Mouse (Mus musculus) hindbrain, embryonic 16.5 days (tissue): ENCODE results near the gene Esyt1. TPM values are rescaled to one million over a fixed set of nuclear protein-coding genes. Genes with fewer than 3 reads are reported as not detected.
"Not testable (repeated sequence)": the region's sequence is repeated elsewhere in the genome, so short reads cannot be mapped to it uniquely, and the experiment has no call there.

ENCODE experiments used
- ATAC-seq: fragments of 200-750 bp; cut with Nextera tagmentation; 2 replicates; pipeline ENCODE4 v1.8.0; 2017; ENCODE audit warnings: moderate TSS enrichment, moderate library complexity
- H3K27ac ChIP-seq: fragments of 300-500 bp; sonication (generic); 2 replicates; pipeline ENCODE4 v1.5.1; 2014; ENCODE audit warnings: low read depth, mild to moderate bottlenecking, control low read depth, low read length, moderate library complexity
- H3K27me3 ChIP-seq: fragments of 300-500 bp; sonication (generic); replicated peaks from 2 replicates; pipeline ENCODE4 v1.6.1; 2014; ENCODE audit warnings: low read length; ENCODE audit not compliant: control insufficient read depth, insufficient read depth
- H3K36me3 ChIP-seq: fragments of 300-500 bp; sonication (generic); 2 replicates; pipeline ENCODE4 v1.6.1; 2014; ENCODE audit warnings: mild to moderate bottlenecking, low read length, moderate library complexity, mixed read lengths; ENCODE audit not compliant: control insufficient read depth, insufficient read depth
- H3K4me1 ChIP-seq: fragments of 300-500 bp; sonication (generic); 2 replicates; pipeline ENCODE4 v1.6.1; 2014; ENCODE audit warnings: low read depth, low read length; ENCODE audit not compliant: control insufficient read depth, insufficient read depth
- H3K4me2 ChIP-seq: fragments of 300-500 bp; sonication (generic); 2 replicates; pipeline ENCODE4 v1.6.1; 2014; ENCODE audit warnings: mild to moderate bottlenecking, low read length, control low read depth, moderate library complexity
- H3K4me3 ChIP-seq: fragments of 300-500 bp; sonication (generic); 2 replicates; pipeline ENCODE4 v1.5.1; 2014; ENCODE audit warnings: mild to moderate bottlenecking, low read length, control low read depth, moderate library complexity
- H3K9ac ChIP-seq: fragments of 300-500 bp; sonication (generic); 2 replicates; pipeline ENCODE4 v1.6.1; 2014; ENCODE audit warnings: low read depth, mild to moderate bottlenecking, control low read depth, low read length, moderate library complexity
- H3K9me3 ChIP-seq: fragments of 300-500 bp; sonication (generic); 2 replicates; pipeline ENCODE4 v1.6.1; 2014; ENCODE audit warnings: mild to moderate bottlenecking, low read length, moderate library complexity; ENCODE audit not compliant: control insufficient read depth
- WGBS: fragments of 180-500 bp; shearing (Covaris S2); extraction: QIAGEN DNeasy Blood & Tissue Kit; methylation state at CpG from one replicate; pipeline ENCODE4 v1.1.7; 2014; 5-methylcytosine and 5-hydroxymethylcytosine counted together
- polyA plus RNA-seq: library from polyadenylated mRNA; unstranded; fragments of >200 nt; fragmentation: Nextera tagmentation; extraction: Ambion mirVana; gene quantifications from 2 replicates; pipeline ENCODE4 v1.2.1, GENCODE M21; 2015

Esyt1 gene
- polyA plus RNA-seq, 1 experiment from 2014 or later: 13.5 TPM

DNA sequence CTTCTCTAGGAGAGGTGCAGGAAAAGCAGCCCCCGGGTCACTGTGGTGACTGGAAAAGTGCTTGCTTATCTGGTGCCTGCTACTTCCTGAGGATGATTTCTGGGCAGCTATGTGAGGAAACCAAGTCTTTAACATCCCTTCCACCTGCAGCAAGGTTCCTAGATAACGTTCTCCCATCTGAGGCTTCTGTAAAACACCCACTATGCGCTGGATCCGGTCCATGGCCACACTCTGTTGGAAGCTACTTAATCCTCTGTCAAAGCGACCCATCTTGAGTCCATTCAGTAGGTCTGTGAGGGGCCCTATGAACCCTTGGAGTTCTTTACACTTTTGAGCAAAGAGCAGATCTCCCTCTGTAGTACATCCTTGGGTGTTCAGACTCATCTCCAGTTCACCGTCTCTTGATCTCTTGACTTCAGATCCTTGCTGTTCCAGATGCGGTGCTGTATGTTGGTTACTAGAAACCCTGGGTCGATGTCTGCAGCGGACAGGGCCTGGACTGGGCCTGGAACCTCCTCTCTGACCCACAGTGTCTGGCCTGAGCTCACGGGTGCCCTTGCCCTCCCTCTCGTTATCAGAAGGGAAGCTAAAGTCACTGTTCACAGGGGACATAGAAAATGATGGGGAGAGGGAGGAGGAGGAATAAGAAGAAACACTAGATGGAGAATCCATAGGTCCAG lies 24.6 kb upstream of the Esyt1 start:
- not testable (repeated sequence) for H3K4me2 ChIP-seq, H3K9me3 ChIP-seq, H3K36me3 ChIP-seq, H3K27me3 ChIP-seq, H3K9ac ChIP-seq, H3K27ac ChIP-seq, ATAC-seq, H3K4me3 ChIP-seq, H3K4me1 ChIP-seq
- WGBS: 92% methylated on average over 11 of the region's 11 CpGs

DNA sequence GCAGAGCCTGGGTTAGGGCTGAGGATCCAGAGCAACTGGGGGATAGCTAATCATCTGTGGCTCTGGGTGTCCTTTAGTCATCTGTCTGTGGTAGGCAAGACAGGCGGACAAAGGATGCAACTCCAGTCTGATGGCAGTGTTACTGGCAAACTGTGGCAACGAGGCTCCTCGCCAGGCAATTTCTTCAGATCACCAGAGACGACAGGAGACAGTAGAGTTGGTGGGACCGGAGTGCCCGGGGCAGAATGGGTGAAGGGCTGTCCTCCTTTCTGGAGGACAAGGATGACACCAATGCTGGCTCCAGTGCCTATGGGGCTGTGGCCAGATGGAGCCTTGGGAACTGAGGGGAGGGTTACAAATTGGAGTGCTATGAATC lies 24.0 kb upstream of the Esyt1 start:
- H3K4me2 ChIP-seq, H3K9me3 ChIP-seq, H3K27me3 ChIP-seq, ATAC-seq, H3K4me3 ChIP-seq, H3K4me1 ChIP-seq, H3K9ac ChIP-seq, H3K36me3 ChIP-seq: not testable (repeated sequence)
- H3K27ac ChIP-seq: 0 out of 2 replicates have a peak overlapping the region, but pooled peaks have one; percentile 18
- WGBS: 65% methylated on average over 6 of the region's 6 CpGs

GRCm38 (mm10) chr10:128548947-128549681 lies 23.4 kb upstream of the Esyt1 start, which contains the start of gene Rpl41:
Gene Rpl41, minus strand, starts transcription at chr10:128549305.
- H3K4me3 ChIP-seq: peak within 1 kb of the TSS; percentile 49
- peak within 1 kb of the TSS; percentile 77 for H3K27ac ChIP-seq
- peak; percentile 91 for ATAC-seq
- peak within 1 kb of the TSS; percentile 64 for H3K4me2 ChIP-seq
- H3K4me1 ChIP-seq: peaks cover 7% of the 10 kb centered on the region
- under 1% methylated on average over 31 of the region's 31 CpGs for WGBS
- H3K9me3 ChIP-seq: no peaks in the 10 kb centered on the region
- H3K9ac ChIP-seq: peak within 1 kb of the TSS; percentile 83
- peaks cover 13% of the 10 kb centered on the region for H3K36me3 ChIP-seq
- no peaks in the 10 kb centered on the region for H3K27me3 ChIP-seq

GRCm38 (mm10) chr10:128548051-128548791 lies 22.6 kb upstream of the Esyt1 start:
- Histone ChIP-seq H3K36me3 (peaks cover 19% of the 10 kb centered on the region), H3K4me3 (peak overlapping the region; percentile 49), H3K4me2 (peak overlapping the region; percentile 64), H3K27ac (peak overlapping the region; percentile 92), H3K9ac (peak overlapping the region; percentile 83)
- under 1% methylated on average over 21 of the region's 30 CpGs for WGBS
- H3K4me1 ChIP-seq, ATAC-seq, H3K27me3 ChIP-seq, H3K9me3 ChIP-seq: not testable (repeated sequence)

DNA sequence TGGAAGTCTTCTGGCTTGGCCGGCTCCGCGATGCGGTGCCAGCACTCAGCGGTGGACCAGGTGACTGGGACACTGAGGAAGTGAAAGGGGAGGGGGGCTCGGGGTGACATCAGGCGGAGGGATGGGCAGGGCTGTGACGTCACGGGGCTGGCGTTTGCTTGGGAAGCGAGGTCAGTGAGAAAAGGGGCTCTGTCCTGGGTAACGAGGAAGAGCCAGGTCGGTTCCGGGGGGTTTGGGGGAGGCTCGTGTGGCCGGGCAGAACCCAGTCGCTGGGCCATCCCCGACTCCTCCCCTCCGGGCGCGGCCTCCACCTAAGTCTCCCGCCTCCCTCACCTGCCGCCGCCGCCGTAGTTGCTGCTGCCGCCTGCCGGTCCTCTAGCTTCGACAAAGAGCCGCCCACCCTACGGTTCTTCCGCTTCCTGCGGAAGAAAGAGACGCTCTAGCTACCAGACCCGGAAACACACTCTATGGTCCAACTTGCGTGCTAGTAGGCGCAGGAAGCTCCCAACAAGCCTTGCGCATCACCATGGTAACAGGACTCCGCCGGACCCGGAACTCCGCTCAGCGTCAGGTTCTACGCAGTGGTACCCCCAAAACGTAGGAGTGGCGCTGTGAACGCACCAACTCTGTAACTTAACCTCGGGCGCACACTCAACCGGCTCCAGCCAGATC lies 21.8 kb upstream of the Esyt1 start, which contains the start of gene Zc3h10:
TSS of gene Zc3h10 (minus strand) at position 414 of the 672 bp plus-strand sequence.
- peak within 1 kb of the TSS; percentile 83 for H3K9ac ChIP-seq
- under 1% methylated on average over 39 of the region's 50 CpGs for WGBS
- H3K27ac ChIP-seq: peak within 1 kb of the TSS; percentile 92
- H3K4me3 ChIP-seq: peak within 1 kb of the TSS; percentile 49
- no peaks in the 10 kb centered on the region for H3K9me3 ChIP-seq
- H3K4me2 ChIP-seq: peak within 1 kb of the TSS; percentile 64
- peaks cover 24% of the 10 kb centered on the region for H3K36me3 ChIP-seq
- H3K27me3 ChIP-seq: no peaks in the 10 kb centered on the region
- peak; percentile 89 for ATAC-seq
- H3K4me1 ChIP-seq: peaks cover 7% of the 10 kb centered on the region

GRCm38 (mm10) chr10:128546787-128547186 lies 21.1 kb upstream of the Esyt1 start:
- Histone ChIP-seq H3K36me3 (peaks cover 28% of the 10 kb centered on the region), H3K9me3 (no peaks in the 10 kb centered on the region), H3K4me1 (peaks cover 7% of the 10 kb centered on the region), H3K9ac (peak overlapping the region; percentile 74), H3K27ac (peak overlapping the region; percentile 92), H3K4me2 (peak overlapping the region; percentile 64), H3K4me3 (peak overlapping the region; percentile 49), H3K27me3 (no peaks in the 10 kb centered on the region)
- 27% methylated on average over 7 of the region's 7 CpGs for WGBS
- no peak for ATAC-seq

GRCm38 (mm10) chr10:128546361-128546760 lies 20.7 kb upstream of the Esyt1 start:
- H3K36me3 ChIP-seq: peaks cover 28% of the 10 kb centered on the region
- peak overlapping the region; percentile 74; the same call in 1 of the 2 replicates for H3K9ac ChIP-seq
- peaks cover 7% of the 10 kb centered on the region for H3K4me1 ChIP-seq
- peak overlapping the region; percentile 49 for H3K4me3 ChIP-seq
- whole genome bisulfite sequencing: 16% methylated on average over 4 of the region's 4 CpGs
- no peaks in the 10 kb centered on the region for H3K27me3 ChIP-seq
- no peaks in the 10 kb centered on the region for H3K9me3 ChIP-seq
- H3K4me2 ChIP-seq: peak overlapping the region; percentile 64
- H3K27ac ChIP-seq: peak overlapping the region; percentile 92
- no peak for ATAC-seq

- H3K4me1 ChIP-seq: peaks cover 7% of the 10 kb centered on the region
- no peak overlapping the region for H3K4me3 ChIP-seq
- H3K9me3 ChIP-seq: no peaks in the 10 kb centered on the region
- no peak overlapping the region; the same call in 1 of the 2 replicates for H3K9ac ChIP-seq
- peaks cover 28% of the 10 kb centered on the region for H3K36me3 ChIP-seq
- no peaks in the 10 kb centered on the region for H3K27me3 ChIP-seq
- ATAC-seq: no peak
- no peak overlapping the region for H3K4me2 ChIP-seq
- 94% methylated on average over 3 of the region's 3 CpGs for WGBS
- no peak overlapping the region for H3K27ac ChIP-seq
These were observed 19.9 kb upstream of the Esyt1 start for GRCm38 (mm10) chr10:128545570-128545898.
